Mouse (Mus musculus) small intestine, adult 2 months (tissue): ENCODE data around the gene Ydjc. TPM values are rescaled to one million over a fixed set of nuclear protein-coding genes. Genes with fewer than 3 reads are reported as not detected.

Experiments used
- H3K27ac ChIP-seq: fragments of 200-500 bp; 2 replicates; pipeline ENCODE4 v1.5.1; 2012; ENCODE audit warnings: low read depth, low read length, control low read depth, inconsistent platforms; ENCODE audit not compliant: insufficient read depth
- H3K27me3 ChIP-seq: fragments of 200-500 bp; 2 replicates; pipeline ENCODE4 v1.6.1; 2012; ENCODE audit warnings: mild to moderate bottlenecking, moderate library complexity, low read length, inconsistent platforms; ENCODE audit not compliant: control insufficient read depth, insufficient read depth
- H3K36me3 ChIP-seq: fragments of 200-500 bp; 2 replicates; pipeline ENCODE4 v1.6.1; 2012; ENCODE audit warnings: mild to moderate bottlenecking, low read length, control low read depth, inconsistent platforms; ENCODE audit not compliant: control insufficient read depth, insufficient read depth
- H3K4me1 ChIP-seq: fragments of 200-500 bp; 2 replicates; pipeline ENCODE4 v1.6.1; 2012; ENCODE audit warnings: low read length, inconsistent platforms, mixed read lengths; ENCODE audit not compliant: control insufficient read depth, insufficient read depth, insufficient read length
- H3K4me3 ChIP-seq: fragments of 200-500 bp; 2 replicates; pipeline ENCODE4 v1.5.1; 2012; ENCODE audit warnings: low read depth, mild to moderate bottlenecking, control low read depth, inconsistent platforms, low read length, moderate library complexity
- CTCF ChIP-seq: fragments of 200-500 bp; IDR thresholded peaks from 2 replicates; pipeline ENCODE4 v1.5.1; 2012; ENCODE audit warnings: low read depth, mild to moderate bottlenecking, control low read depth, inconsistent platforms, low read length, moderate library complexity, mixed read lengths; ENCODE audit not compliant: insufficient replicate concordance, insufficient read length; ENCODE audit errors: extremely low read depth
- POLR2A ChIP-seq: fragments of 200-500 bp; IDR thresholded peaks from 2 replicates; pipeline ENCODE4 v1.6.1; 2012; ENCODE audit warnings: low read depth, mild to moderate bottlenecking, control low read depth, inconsistent platforms, low read length, moderate library complexity
- WGBS: fragments of 180-500 bp; shearing (Covaris S2); methylation state at CpG from one replicate; pipeline ENCODE4 v1.1.7; 2018; 5-methylcytosine and 5-hydroxymethylcytosine counted together
- polyA plus RNA-seq: library from polyadenylated mRNA; depleted of rRNA; stranded (reverse); fragments of >200 nt; gene quantifications from 2 replicates; pipeline ENCODE4 v1.2.3, GENCODE M21; 2012; rRNA removed

Ydjc gene
- polyA plus RNA-seq, 1 experiment: 69.7 TPM

GRCm38 (mm10) chr16:17204990-17205389 lies 60.6 kb downstream of the Ydjc start:
- H3K4me3 ChIP-seq: no peak overlapping the region
- 2% methylated on average over 6 of the region's 6 CpGs for WGBS
- no peaks in the 10 kb centered on the region; the same call in 1 of the 2 replicates for H3K27me3 ChIP-seq
- no peak for TF ChIP-seq POLR2A
- TF ChIP-seq CTCF: peak; percentile 51; the same call in 1 of the 2 replicates
- H3K36me3 ChIP-seq: no peaks in the 10 kb centered on the region
- no peak overlapping the region for H3K27ac ChIP-seq
- peaks cover 4% of the 10 kb centered on the region; the same call in 1 of the 2 replicates for H3K4me1 ChIP-seq

- under 1% methylated on average over 85 of the region's 85 CpGs for WGBS
- H3K4me1 ChIP-seq: peaks cover 8% of the 10 kb centered on the region
- no peaks in the 10 kb centered on the region; the same call in 1 of the 2 replicates for H3K27me3 ChIP-seq
- peak within 1 kb of the TSS; percentile 77 for H3K4me3 ChIP-seq
- TF ChIP-seq CTCF (peak; percentile 85), POLR2A (no peak)
- no peaks in the 10 kb centered on the region for H3K36me3 ChIP-seq
- H3K27ac ChIP-seq: no peak within 1 kb of the TSS
Measured at GRCm38 (mm10) chr16:17208389-17209361, 64.3 kb downstream of the Ydjc start, which contains the start of gene Rimbp3. Rimbp3 (plus strand) TSS chr16:17208603.

GRCm38 (mm10) chr16:17209404-17209960 lies 65.1 kb downstream of the Ydjc start:
- Histone ChIP-seq H3K27me3 (no peaks in the 10 kb centered on the region; the same call in 1 of the 2 replicates), H3K4me1 (peaks cover 8% of the 10 kb centered on the region), H3K4me3 (peak overlapping the region; percentile 77), H3K36me3 (no peaks in the 10 kb centered on the region), H3K27ac (no peak overlapping the region)
- TF ChIP-seq CTCF: no peak
- no peak for TF ChIP-seq POLR2A
- under 1% methylated on average over 37 of the region's 37 CpGs for WGBS

Other genes starting within 250 kb of the Ydjc start
- gene Ppm1f, start 248.2 kb upstream of the Ydjc start, polyA plus RNA-seq: 2.0 and 2.3 TPM in 2 replicates
- gene Mapk1, start 161.2 kb upstream of the Ydjc start, polyA plus RNA-seq: 17.2 and 53.8 TPM in 2 replicates
- 0.37 and 0.60 TPM in 2 replicates for gene Ypel1, start 74.9 kb upstream of the Ydjc start, polyA plus RNA-seq
- 30.2 and 69.4 TPM in 2 replicates for gene Ppil2, start 33.4 kb upstream of the Ydjc start, polyA plus RNA-seq
- gene 2610318N02Rik, start 19.5 kb upstream of the Ydjc start, polyA plus RNA-seq: 3.4 and 9.1 TPM in 2 replicates
- gene Sdf2l1, start 12.2 kb upstream of the Ydjc start, polyA plus RNA-seq: 109 and 121 TPM in 2 replicates
- gene Ccdc116, start 2.6 kb downstream of the Ydjc start, polyA plus RNA-seq: 7.1 and 17.2 TPM in 2 replicates
- 24.3 and 62.7 TPM in 2 replicates for gene Ube2l3, start 58.0 kb downstream of the Ydjc start, polyA plus RNA-seq
- gene Rimbp3, start 64.0 kb downstream of the Ydjc start, polyA plus RNA-seq: 0.04 and 0.15 TPM in 2 replicates
- gene Hic2, start 89.0 kb downstream of the Ydjc start, polyA plus RNA-seq: 1.7 and 1.8 TPM in 2 replicates
- gene Tmem191c, start 131.5 kb downstream of the Ydjc start, polyA plus RNA-seq: 9.3 and 10.6 TPM in 2 replicates
- gene Serpind1, start 186.8 kb downstream of the Ydjc start, polyA plus RNA-seq: 0.13 TPM in 1 of 2 replicates, not detected in the other